Mouse (Mus musculus): Measurements from ENCODE around the gene Mettl14. TPM values are rescaled to one million over a fixed set of nuclear protein-coding genes. Genes with fewer than 3 reads are reported as not detected.

Gene Mettl14
- 23.2 and 27.6 TPM in 2 replicates for polyA plus RNA-seq (2015; fragmentation: Nextera tagmentation; extraction: Ambion mirVana)

DNA sequence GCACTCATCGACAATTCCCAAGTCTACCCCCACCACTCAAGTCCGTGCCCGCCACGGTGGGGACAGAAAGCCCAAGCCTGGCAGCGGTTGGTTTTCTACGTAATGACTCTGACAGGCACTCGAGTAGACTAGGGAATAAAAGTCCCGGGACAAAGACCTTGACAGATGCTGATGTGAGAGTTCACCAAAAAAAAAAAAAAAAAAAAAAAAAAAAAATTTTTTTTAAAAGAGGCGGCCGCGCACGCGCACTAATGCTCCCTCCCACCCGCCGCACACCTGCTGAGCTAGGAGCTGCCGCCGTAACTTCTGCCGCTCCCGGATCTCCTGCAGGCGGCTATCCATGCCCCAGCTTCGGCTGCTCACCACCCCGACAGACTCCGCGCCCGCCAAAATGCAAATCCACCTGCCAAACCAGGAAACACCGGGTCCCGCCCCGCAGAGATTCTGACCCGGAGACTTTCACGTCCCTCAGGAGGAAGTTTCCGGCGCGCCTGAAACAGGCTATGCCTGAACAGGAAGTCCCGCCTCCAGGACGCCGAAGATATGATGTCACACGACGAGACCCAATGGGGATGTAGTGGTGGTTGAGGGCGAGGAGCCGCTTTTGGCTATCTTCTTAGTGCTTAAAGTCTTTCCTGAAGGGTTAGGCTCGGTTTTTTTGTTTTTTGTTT, at the start of gene Mettl14:
Gene Mettl14, minus strand, starts transcription at position 623 of the 671 bp plus-strand sequence.
- under 1% methylated on average over 41 of the region's 41 CpGs for WGBS

GRCm38 (mm10) chr3:123433362-123433761, 47.5 kb upstream of the Mettl14 start:
- Histone ChIP-seq H3K36me3 (no peaks in the 10 kb centered on the region), H3K4me3 (no peak overlapping the region), H3K27ac (replicated peaks) (no peak overlapping the region), H3K27me3 (no peaks in the 10 kb centered on the region), H3K9ac (no peak overlapping the region), H3K4me2 (no peak overlapping the region), H3K4me1 (replicated peaks) (no peaks in the 10 kb centered on the region), H3K9me3 (no peaks in the 10 kb centered on the region)
- WGBS = 70% methylated on average over 3 of the region's 3 CpGs
- ATAC-seq (ENCODE audit: low read depth) = no peak

More for the DNA sequence above, at the start of gene Mettl14:
- Histone ChIP-seq H3K36me3 (peaks cover 14% of the 10 kb centered on the region), H3K27me3 (peaks cover 10% of the 10 kb centered on the region), H3K4me3 (peak within 1 kb of the TSS; percentile 70), H3K9me3 (no peaks in the 10 kb centered on the region), H3K4me2 (peak within 1 kb of the TSS; percentile 80), H3K9ac (peak within 1 kb of the TSS; percentile 80), H3K4me1 (replicated peaks) (peaks cover 20% of the 10 kb centered on the region), H3K27ac (replicated peaks) (peak within 1 kb of the TSS; percentile 90)
- peak; percentile 100 for ATAC-seq (ENCODE audit: low read depth)

DNA sequence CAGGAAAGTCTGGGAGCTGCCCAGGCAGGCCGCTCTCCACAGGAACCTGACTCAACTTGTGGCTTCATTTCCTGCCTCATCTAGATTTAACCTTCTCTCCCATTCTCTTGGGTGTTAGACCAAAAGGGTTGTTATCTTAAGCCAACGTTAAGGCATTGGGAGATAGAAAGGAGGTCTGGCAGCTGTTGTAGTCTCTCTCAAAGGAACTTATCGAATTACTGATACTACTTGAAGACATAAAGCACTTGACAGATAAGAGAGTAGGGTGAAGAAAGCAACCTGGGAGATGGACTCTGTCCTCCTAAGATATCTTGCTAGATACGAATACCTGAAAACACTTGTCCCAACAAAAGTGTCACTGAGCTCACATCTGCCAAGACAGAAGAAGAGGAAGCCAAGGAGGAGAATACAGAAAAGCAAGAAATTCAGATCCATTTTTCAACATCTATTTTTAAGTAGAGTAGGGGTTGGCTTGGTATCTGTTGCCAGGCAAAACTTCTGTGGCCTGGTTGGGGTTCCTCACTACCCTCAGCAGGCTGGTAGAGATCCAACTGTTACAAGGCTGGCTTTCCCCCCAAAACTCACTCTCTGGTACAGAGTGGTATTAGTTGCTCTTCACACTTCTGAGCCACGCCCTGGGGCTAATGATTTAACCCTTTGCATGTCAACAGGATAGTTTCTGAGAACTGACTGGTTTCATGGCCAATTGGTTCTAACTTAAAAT, 46.2 kb upstream of the Mettl14 start:
- ATAC-seq (ENCODE audit: low read depth) = no peak
- H3K27ac ChIP-seq (replicated peaks) = no peak overlapping the region
- no peak overlapping the region for H3K4me2 ChIP-seq
- no peak overlapping the region for H3K9ac ChIP-seq
- 74% methylated on average over 5 of the region's 5 CpGs for WGBS
- H3K4me3 ChIP-seq = no peak overlapping the region
- no peaks in the 10 kb centered on the region for H3K4me1 ChIP-seq (replicated peaks)
- no peaks in the 10 kb centered on the region for H3K9me3 ChIP-seq
- no peaks in the 10 kb centered on the region for H3K36me3 ChIP-seq
- no peaks in the 10 kb centered on the region for H3K27me3 ChIP-seq

GRCm38 (mm10) chr3:123429597-123430458, 43.9 kb upstream of the Mettl14 start:
- Histone ChIP-seq H3K4me1 (replicated peaks) (no peaks in the 10 kb centered on the region), H3K9me3 (no peaks in the 10 kb centered on the region), H3K9ac (no peak overlapping the region), H3K27me3 (no peaks in the 10 kb centered on the region), H3K36me3 (no peaks in the 10 kb centered on the region), H3K4me2 (no peak overlapping the region), H3K4me3 (no peak overlapping the region), H3K27ac (replicated peaks) (no peak overlapping the region)
- WGBS = 81% methylated on average over 22 of the region's 22 CpGs
- ATAC-seq (ENCODE audit: low read depth) = no peak

- Histone ChIP-seq H3K9me3 (no peaks in the 10 kb centered on the region), H3K27ac (replicated peaks) (no peak overlapping the region), H3K4me1 (replicated peaks) (no peaks in the 10 kb centered on the region), H3K36me3 (no peaks in the 10 kb centered on the region), H3K9ac (no peak overlapping the region), H3K4me3 (no peak overlapping the region), H3K27me3 (no peaks in the 10 kb centered on the region), H3K4me2 (no peak overlapping the region)
- no peak for ATAC-seq (ENCODE audit: low read depth)
- WGBS = 63% methylated on average over 4 of the region's 4 CpGs
Observed at GRCm38 (mm10) chr3:123428005-123428404, 42.1 kb upstream of the Mettl14 start.

- Histone ChIP-seq H3K9ac (no peak overlapping the region), H3K9me3 (no peaks in the 10 kb centered on the region), H3K4me1 (replicated peaks) (no peaks in the 10 kb centered on the region), H3K27me3 (no peaks in the 10 kb centered on the region), H3K4me2 (no peak overlapping the region), H3K27ac (replicated peaks) (no peak overlapping the region), H3K36me3 (no peaks in the 10 kb centered on the region), H3K4me3 (no peak overlapping the region)
- no peak for ATAC-seq (ENCODE audit: low read depth)
- WGBS = 61% methylated on average over 2 of the region's 2 CpGs
Observed at GRCm38 (mm10) chr3:123425647-123426046, 39.7 kb upstream of the Mettl14 start.

DNA sequence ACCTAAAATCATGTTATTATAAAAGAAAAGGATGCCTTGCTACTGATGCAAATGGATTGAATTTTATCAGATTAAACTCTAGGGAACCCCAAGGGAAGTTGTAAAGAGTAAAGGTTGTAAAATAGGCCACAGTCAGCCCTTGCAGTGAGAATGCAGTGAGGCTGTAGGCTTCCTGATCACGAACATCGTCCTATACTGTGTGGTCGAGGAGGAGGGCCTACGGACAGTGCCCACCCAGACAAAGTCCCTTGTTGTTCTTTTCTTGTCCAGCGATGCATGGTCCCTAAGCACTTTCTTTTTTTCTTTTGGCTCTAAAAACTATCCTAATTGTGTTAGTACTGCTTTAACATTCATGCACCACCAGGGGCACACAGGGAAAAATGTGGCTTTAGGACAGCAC, 27.3 kb upstream of the Mettl14 start:
- H3K9me3 ChIP-seq = peaks cover 5% of the 10 kb centered on the region; the same call in 1 of the 2 replicates
- no peak overlapping the region for H3K27ac ChIP-seq (replicated peaks)
- no peak overlapping the region for H3K9ac ChIP-seq
- no peaks in the 10 kb centered on the region for H3K36me3 ChIP-seq
- H3K4me3 ChIP-seq = no peak overlapping the region
- WGBS = 28% methylated on average over 5 of the region's 5 CpGs
- H3K4me1 ChIP-seq (replicated peaks) = no peaks in the 10 kb centered on the region
- no peak for ATAC-seq (ENCODE audit: low read depth)
- H3K27me3 ChIP-seq = no peaks in the 10 kb centered on the region
- no peak overlapping the region for H3K4me2 ChIP-seq

GRCm38 (mm10) chr3:123411821-123412578, 26.1 kb upstream of the Mettl14 start:
- H3K9me3 ChIP-seq = peaks cover 5% of the 10 kb centered on the region; the same call in 1 of the 2 replicates
- no peaks in the 10 kb centered on the region for H3K4me1 ChIP-seq (replicated peaks)
- no peak overlapping the region for H3K4me2 ChIP-seq
- no peaks in the 10 kb centered on the region for H3K27me3 ChIP-seq
- H3K9ac ChIP-seq = no peak overlapping the region
- H3K36me3 ChIP-seq = no peaks in the 10 kb centered on the region
- ATAC-seq (ENCODE audit: low read depth) = no peak
- no peak overlapping the region for H3K4me3 ChIP-seq
- 78% methylated on average over 6 of the region's 6 CpGs for WGBS
- no peak overlapping the region for H3K27ac ChIP-seq (replicated peaks)

DNA sequence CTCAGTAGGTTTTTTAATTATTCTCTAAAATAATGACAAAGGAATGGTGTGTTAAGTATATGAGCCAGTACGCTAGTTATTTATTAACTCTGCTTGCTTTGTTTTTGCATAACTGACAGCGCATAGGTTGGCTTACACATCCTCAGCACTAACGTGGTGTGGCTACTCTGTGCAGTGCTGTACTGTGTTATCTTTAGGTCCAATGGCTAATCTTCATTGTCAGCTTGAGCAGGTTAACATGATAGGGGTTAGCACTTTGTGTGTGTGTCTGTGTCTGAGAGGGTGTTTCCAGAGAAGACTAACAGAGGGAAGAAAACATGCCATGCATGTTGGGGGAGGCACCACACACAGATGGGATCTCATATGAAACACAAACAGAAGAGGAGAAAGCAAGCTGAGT, 19.0 kb upstream of the Mettl14 start:
- no peak for ATAC-seq (ENCODE audit: low read depth)
- WGBS = 87% methylated on average over 3 of the region's 3 CpGs

GRCm38 (mm10) chr3:123397562-123398481, 11.9 kb upstream of the Mettl14 start:
- Histone ChIP-seq H3K9ac (no peak overlapping the region), H3K27me3 (no peaks in the 10 kb centered on the region), H3K4me2 (no peak overlapping the region), H3K4me3 (no peak overlapping the region), H3K36me3 (no peaks in the 10 kb centered on the region), H3K9me3 (no peaks in the 10 kb centered on the region), H3K27ac (replicated peaks) (no peak overlapping the region), H3K4me1 (replicated peaks) (no peaks in the 10 kb centered on the region)
- WGBS = 87% methylated on average over 9 of the region's 9 CpGs
- ATAC-seq (ENCODE audit: low read depth) = no peak

More for the DNA sequence above, 19.0 kb upstream of the Mettl14 start:
- Histone ChIP-seq H3K36me3 (no peaks in the 10 kb centered on the region), H3K4me3 (no peak overlapping the region), H3K4me2 (no peak overlapping the region), H3K27me3 (no peaks in the 10 kb centered on the region), H3K4me1 (replicated peaks) (no peaks in the 10 kb centered on the region), H3K9ac (no peak overlapping the region), H3K27ac (replicated peaks) (no peak overlapping the region), H3K9me3 (no peaks in the 10 kb centered on the region)

GRCm38 (mm10) chr3:123395611-123396010, 9.7 kb upstream of the Mettl14 start:
- Histone ChIP-seq H3K9ac (no peak overlapping the region), H3K36me3 (no peaks in the 10 kb centered on the region), H3K4me3 (no peak overlapping the region), H3K9me3 (no peaks in the 10 kb centered on the region), H3K27ac (replicated peaks) (no peak overlapping the region), H3K4me2 (no peak overlapping the region), H3K4me1 (replicated peaks) (no peaks in the 10 kb centered on the region), H3K27me3 (no peaks in the 10 kb centered on the region)
- WGBS = 78% methylated on average over 5 of the region's 5 CpGs
- no peak for ATAC-seq (ENCODE audit: low read depth)
